12 mouse cellular contexts compared by ENCODE assay signal in genomic region chr13:63304799-63305159, GRCm38 (mm10).
DNase-seq lines count a peak whose midpoint lies in the region; ATAC-seq and TF ChIP-seq lines count a peak whose summit lies in the region.
"Had no signal": no experiment of that assay in that cellular context is flagged by ENCODE, and none has a peak within 500 bp of the region (broad histone marks: within the 10 kb centered on the region; RNA-seq: fewer than 3 reads in every experiment).

No protein-coding gene starts in this region.

- no peak overlapping the region for H3K4me2 ChIP-seq in hindbrain, embryonic 11.5 days (replicated peaks; ENCODE audit: low read depth, low read length)
- H3K4me2 ChIP-seq in limb, embryonic 14.5 days (replicated peaks; ENCODE audit: low read depth, low read length, severe bottlenecking): no peak overlapping the region

- no peak overlapping the region for H3K4me3 ChIP-seq in hindbrain, embryonic 10.5 days
- H3K4me3 ChIP-seq in hindbrain, embryonic 11.5 days (ENCODE audit: low read depth, low read length): no peak overlapping the region
- H3K4me3 ChIP-seq in E14TG2a.4 (replicated peaks; ENCODE audit: low read length): 0 out of 2 replicates have a peak overlapping the region, but pooled peaks have one; percentile 3
- no peak overlapping the region for H3K4me3 ChIP-seq in limb, embryonic 14.5 days (replicated peaks; ENCODE audit: low read length)

- TF ChIP-seq POLR2A in limb, embryonic 14.5 days (IDR thresholded peaks at IDR 0.05; ENCODE audit: borderline replicate concordance, extremely low read depth, insufficient read depth, insufficient read length): no peak

- ATAC-seq in hindbrain, embryonic 11.5 days (ENCODE audit: low FRiP score): no peak
- ATAC-seq in limb, embryonic 14.5 days (ENCODE audit: low FRiP score, low read depth): no peak
- ATAC-seq: forebrain, embryonic 16.5 days had no signal

- peak overlapping the region; percentile 69 for H3K27ac ChIP-seq in hindbrain, embryonic 10.5 days
- H3K27ac ChIP-seq in hindbrain, embryonic 11.5 days (ENCODE audit: low read depth, low read length): no peak overlapping the region
- H3K27ac ChIP-seq in limb, embryonic 14.5 days (replicated peaks; ENCODE audit: low read depth, low read length): 0 out of 2 replicates have a peak overlapping the region, but pooled peaks have one; percentile 14

- peaks cover 70% of the 10 kb centered on the region for H3K36me3 ChIP-seq in hindbrain, embryonic 10.5 days
- H3K36me3 ChIP-seq in hindbrain, embryonic 11.5 days (ENCODE audit: control insufficient read depth, insufficient read depth, low read length): 0 out of 2 replicates have a peak, but pooled peaks cover 3% of the 10 kb centered on the region
- peaks cover 72% of the 10 kb centered on the region for H3K36me3 ChIP-seq in E14TG2a.4 (ENCODE audit: insufficient read depth, low read length)
- peaks cover 64% of the 10 kb centered on the region for H3K36me3 ChIP-seq in limb, embryonic 14.5 days (ENCODE audit: control insufficient read depth, insufficient read depth, low read length)

- TF ChIP-seq CTCF in E14TG2a.4 (conservative IDR thresholded peaks at IDR 0.05; ENCODE audit: low read length): no peak

- no peaks in the 10 kb centered on the region for H3K9me3 ChIP-seq in hindbrain, embryonic 10.5 days
- H3K9me3 ChIP-seq in hindbrain, embryonic 11.5 days (ENCODE audit: control insufficient read depth, low read length): no peaks in the 10 kb centered on the region
- peaks cover 11% of the 10 kb centered on the region for H3K9me3 ChIP-seq in E14TG2a.4 (ENCODE audit: low read length)
- H3K9me3 ChIP-seq in limb, embryonic 14.5 days (ENCODE audit: control insufficient read depth, low read length): no peaks in the 10 kb centered on the region
- H3K9me3 ChIP-seq: G1E had no signal

- H3K4me1 ChIP-seq in hindbrain, embryonic 10.5 days (replicated peaks): peaks cover 40% of the 10 kb centered on the region
- peaks cover 7% of the 10 kb centered on the region; the same call in 1 of the 2 replicates for H3K4me1 ChIP-seq in hindbrain, embryonic 11.5 days (replicated peaks; ENCODE audit: control insufficient read depth, insufficient read depth, low read length)
- peaks cover 88% of the 10 kb centered on the region for H3K4me1 ChIP-seq in E14TG2a.4 (replicated peaks; ENCODE audit: low read depth, low read length)
- peaks cover 26% of the 10 kb centered on the region for H3K4me1 ChIP-seq in limb, embryonic 14.5 days (ENCODE audit: control insufficient read depth, insufficient read depth, low read length)

- WGBS in hindbrain, embryonic 10.5 days: 67% methylated on average over 3 of the region's 3 CpGs
- WGBS in hindbrain, embryonic 11.5 days: 58% methylated on average over 3 of the region's 3 CpGs
- WGBS in limb, embryonic 14.5 days: 58% methylated on average over 3 of the region's 3 CpGs

- H3K27me3 ChIP-seq in hindbrain, embryonic 10.5 days (ENCODE audit: insufficient read depth, poor library complexity, severe bottlenecking): 0 out of 2 replicates have a peak, but pooled peaks cover 9% of the 10 kb centered on the region
- no peaks in the 10 kb centered on the region for H3K27me3 ChIP-seq in hindbrain, embryonic 11.5 days (ENCODE audit: control insufficient read depth, insufficient read depth, low read length)
- H3K27me3 ChIP-seq in E14TG2a.4 (ENCODE audit: insufficient read depth, low read length): no peaks in the 10 kb centered on the region
- H3K27me3 ChIP-seq in limb, embryonic 14.5 days (ENCODE audit: control insufficient read depth, insufficient read depth, low read length): no peaks in the 10 kb centered on the region

- no peak for DNase-seq in hindbrain, embryonic 10.5 days (ENCODE audit: low spot score)
- no peak for DNase-seq in hindbrain, embryonic 11.5 days (ENCODE audit: low spot score)
- DNase-seq in 3134 (ENCODE audit: extremely low read depth, insufficient read length, low spot score): peak; percentile 54
- no peak for DNase-seq in limb, embryonic 14.5 days (ENCODE audit: low spot score)
- DNase-seq in c-Kit-positive CD71-positive TER-119-positive erythroid progenitor cells, embryonic 14.5 days (ENCODE audit: low spot score): no peak
- DNase-seq in Muller cell, postnatal 12 days (ENCODE audit: inconsistent ontology term): no peak
- DNase-seq: layer of hippocampus, postnatal 36 days; right cerebral cortex, postnatal 4 days; thymus, adult 2 months had no signal

- H3K9ac ChIP-seq in hindbrain, embryonic 11.5 days (ENCODE audit: low read depth, low read length): no peak overlapping the region
- no peak overlapping the region for H3K9ac ChIP-seq in limb, embryonic 14.5 days (ENCODE audit: low read depth, low read length, severe bottlenecking)
